Mouse (Mus musculus): ENCODE results near the gene Scgb1b24. TPM values are rescaled to one million over a fixed set of nuclear protein-coding genes. Genes with fewer than 3 reads are reported as not detected.

Gene Scgb1b24
- not detected in 2 replicates for polyA plus RNA-seq (2015; fragmentation: Nextera tagmentation; extraction: Ambion mirVana)

- Histone ChIP-seq H3K9me3 (peaks cover 79% of the 10 kb centered on the region), H3K4me2 (no peak within 1 kb of the TSS), H3K4me1 (replicated peaks) (no peaks in the 10 kb centered on the region), H3K27me3 (no peaks in the 10 kb centered on the region), H3K9ac (no peak within 1 kb of the TSS), H3K4me3 (no peak within 1 kb of the TSS), H3K27ac (no peak within 1 kb of the TSS), H3K36me3 (no peaks in the 10 kb centered on the region)
- WGBS: 71% methylated on average over 3 of the region's 3 CpGs
- ATAC-seq (ENCODE audit: low FRiP score): no peak
These were observed at the start of gene Scgb1b24 for GRCm38 (mm10) chr7:33743499-33743898. TSS of gene Scgb1b24 (plus strand) at chr7:33743799.

- no peak within 1 kb of the TSS for H3K27ac ChIP-seq
- no peak for ATAC-seq (ENCODE audit: low FRiP score)
These were observed 4.4 kb upstream of the Scgb1b24 start, which contains the start of gene Scgb2b24 for GRCm38 (mm10) chr7:33739212-33739611. TSS of gene Scgb2b24 (minus strand) at chr7:33739312.

More at GRCm38 (mm10) chr7:33739212-33739611, 4.4 kb upstream of the Scgb1b24 start, which contains the start of gene Scgb2b24:
- Histone ChIP-seq H3K9ac (no peak within 1 kb of the TSS), H3K4me2 (no peak within 1 kb of the TSS), H3K4me1 (replicated peaks) (no peaks in the 10 kb centered on the region), H3K4me3 (no peak within 1 kb of the TSS), H3K27me3 (no peaks in the 10 kb centered on the region), H3K36me3 (no peaks in the 10 kb centered on the region), H3K9me3 (peaks cover 86% of the 10 kb centered on the region)
- WGBS: 83% methylated on average over 2 of the region's 2 CpGs

Other genes starting within 250 kb of the Scgb1b24 start
- not detected in 2 replicates for gene Scgb2b21, start 223.3 kb upstream of the Scgb1b24 start, polyA plus RNA-seq (2015; fragmentation: Nextera tagmentation; extraction: Ambion mirVana)
- not detected in 2 replicates for gene Scgb2b24, start 4.5 kb upstream of the Scgb1b24 start, polyA plus RNA-seq (2015; fragmentation: Nextera tagmentation; extraction: Ambion mirVana)
- gene Scgb2b26, start 201.2 kb downstream of the Scgb1b24 start, polyA plus RNA-seq (2015; fragmentation: Nextera tagmentation; extraction: Ambion mirVana): not detected in 2 replicates

All from hindbrain, embryonic 13.5 days (tissue).